Mouse (Mus musculus): ENCODE data around the gene Akr1a1. TPM values are rescaled to one million over a fixed set of nuclear protein-coding genes. Genes with fewer than 3 reads are reported as not detected.

Gene Akr1a1
- polyA plus RNA-seq, 1 experiment from 2014 or later, result 645 TPM

- no peaks in the 10 kb centered on the region for H3K9me3 ChIP-seq (replicated peaks; ENCODE audit: control insufficient read depth, low read length)
- H3K27me3 ChIP-seq (ENCODE audit: control insufficient read depth, insufficient read depth, low read length), result no peaks in the 10 kb centered on the region
- peaks cover 20% of the 10 kb centered on the region for H3K36me3 ChIP-seq (ENCODE audit: control insufficient read depth, insufficient read depth, low read length)
- no peak overlapping the region for H3K27ac ChIP-seq (ENCODE audit: low read depth, low read length)
- no peak for ATAC-seq (replicated peaks; ENCODE audit: insufficient number of reproducible peaks, low FRiP score, low TSS enrichment)
- H3K4me3 ChIP-seq (ENCODE audit: low read depth, low read length), result no peak overlapping the region
- H3K9ac ChIP-seq (ENCODE audit: low read depth, low read length), result no peak overlapping the region
- H3K4me1 ChIP-seq (ENCODE audit: control insufficient read depth, insufficient read depth, low read length), result peaks cover 12% of the 10 kb centered on the region
- no peak overlapping the region for H3K4me2 ChIP-seq
- WGBS (ENCODE audit: insufficient replicate concordance), result 78% methylated on average over 8 of the region's 8 CpGs
Observed at GRCm38 (mm10) chr4:116595793-116596192, 55.7 kb downstream of the Akr1a1 start.

Other genes with a start within 250 kb of the Akr1a1 start
- gene Mast2, start 187.5 kb downstream of the Akr1a1 start, polyA plus RNA-seq (2014; fragmentation: Nextera tagmentation; extraction: Ambion mirVana), result 23.4 and 28.2 TPM in 2 replicates
- gene Ipp, start 144.1 kb downstream of the Akr1a1 start, polyA plus RNA-seq (2014; fragmentation: Nextera tagmentation; extraction: Ambion mirVana), result 4.6 and 7.8 TPM in 2 replicates
- 26.4 and 33.3 TPM in 2 replicates for gene Tmem69, start 95.7 kb downstream of the Akr1a1 start, polyA plus RNA-seq (2014; fragmentation: Nextera tagmentation; extraction: Ambion mirVana)
- gene Gpbp1l1, start 94.0 kb downstream of the Akr1a1 start, polyA plus RNA-seq (2014; fragmentation: Nextera tagmentation; extraction: Ambion mirVana), result 37.3 and 38.8 TPM in 2 replicates
- 2.3 and 3.3 TPM in 2 replicates for gene Ccdc17, start 55.0 kb downstream of the Akr1a1 start, polyA plus RNA-seq (2014; fragmentation: Nextera tagmentation; extraction: Ambion mirVana)
- 135 TPM in 2 replicates for gene Nasp, start 23.7 kb downstream of the Akr1a1 start, polyA plus RNA-seq (2014; fragmentation: Nextera tagmentation; extraction: Ambion mirVana)
- 1,014 and 1,024 TPM in 2 replicates for gene Prdx1, start 33.9 kb upstream of the Akr1a1 start, polyA plus RNA-seq (2014; fragmentation: Nextera tagmentation; extraction: Ambion mirVana)
- gene Mmachc, start 56.7 kb upstream of the Akr1a1 start, polyA plus RNA-seq (2014; fragmentation: Nextera tagmentation; extraction: Ambion mirVana), result 25.5 and 29.1 TPM in 2 replicates
- 16.3 and 21.0 TPM in 2 replicates for gene Ccdc163, start 56.8 kb upstream of the Akr1a1 start, polyA plus RNA-seq (2014; fragmentation: Nextera tagmentation; extraction: Ambion mirVana)
- gene Tesk2, start 69.3 kb upstream of the Akr1a1 start, polyA plus RNA-seq (2014; fragmentation: Nextera tagmentation; extraction: Ambion mirVana), result 3.2 and 4.6 TPM in 2 replicates
- 21.5 and 25.1 TPM in 2 replicates for gene Toe1, start 156.0 kb upstream of the Akr1a1 start, polyA plus RNA-seq (2014; fragmentation: Nextera tagmentation; extraction: Ambion mirVana)
- gene Mutyh, start 156.0 kb upstream of the Akr1a1 start, polyA plus RNA-seq (2014; fragmentation: Nextera tagmentation; extraction: Ambion mirVana), result 10.9 and 12.0 TPM in 2 replicates
- 0.84 and 1.1 TPM in 2 replicates for gene Hpdl, start 170.0 kb upstream of the Akr1a1 start, polyA plus RNA-seq (2014; fragmentation: Nextera tagmentation; extraction: Ambion mirVana)
- gene Zswim5, start 225.7 kb upstream of the Akr1a1 start, polyA plus RNA-seq (2014; fragmentation: Nextera tagmentation; extraction: Ambion mirVana), result 0.86 and 1.2 TPM in 2 replicates

All from heart, embryonic 11.5 days (tissue).